Mouse (Mus musculus): ENCODE results near the gene Bcar3. TPM values are rescaled to one million over a fixed set of nuclear protein-coding genes. Genes with fewer than 3 reads are reported as not detected.

The Bcar3 gene
- total and polyA plus RNA-seq, 3 experiments = 47.4 to 61.2 (median 52.0) TPM

GRCm38 (mm10) chr3:122414868-122415267, 120.9 kb downstream of the Bcar3 start:
- no peaks in the 10 kb centered on the region for H3K36me3 ChIP-seq (replicated peaks in 1 of 2; ENCODE audit: control insufficient read depth in 1 of 2, insufficient read depth in 1 of 2, low read length in 1 of 2)
- no peaks in the 10 kb centered on the region for H3K27me3 ChIP-seq (replicated peaks)
- H3K4me2 ChIP-seq (ENCODE audit: insufficient read depth, low read depth, poor library complexity, severe bottlenecking) = no peak overlapping the region
- dilution Hi-C loops (cut with MboI; ENCODE audit: extremely low pct_ligation_motif_present, extremely low pct_unique_long_range_greater_than_20kb, low sequenced_read_pairs) = no loop called here
- peaks cover 5 to 44% of the 10 kb centered on the region in 2 experiments for H3K4me1 ChIP-seq (ENCODE audit: control insufficient read depth in 1 of 2, insufficient read depth in 2 of 2)
- no peak for DNase-seq (ENCODE audit: extremely low read depth)
- in situ Hi-C loops (cut with MboI; ENCODE audit: low pct_ligation_motif_present, low pct_unique_long_range_greater_than_20kb, low sequenced_read_pairs) = no loop called here
- no peak overlapping the region for H3K4me3 ChIP-seq (replicated peaks in 1 of 3; ENCODE audit: low read depth in 2 of 3, low read length in 2 of 3, poor library complexity in 1 of 3)
- H3K27ac ChIP-seq (ENCODE audit: insufficient read depth, low read depth) = no peak overlapping the region
- H3K9me3 ChIP-seq (replicated peaks; ENCODE audit: low read length) = no peaks in the 10 kb centered on the region
- no peak for TF ChIP-seq NELFE (IDR thresholded peaks at IDR 0.05; ENCODE audit: low read depth, low read length)
- H3K79me2 ChIP-seq (replicated peaks; ENCODE audit: control insufficient read depth, extremely low read depth, insufficient read depth, poor library complexity, severe bottlenecking) = peaks cover 4% of the 10 kb centered on the region; the same call in 1 of the 2 replicates
- H3K9ac ChIP-seq (ENCODE audit: insufficient read depth, low read depth) = no peak overlapping the region

DNA sequence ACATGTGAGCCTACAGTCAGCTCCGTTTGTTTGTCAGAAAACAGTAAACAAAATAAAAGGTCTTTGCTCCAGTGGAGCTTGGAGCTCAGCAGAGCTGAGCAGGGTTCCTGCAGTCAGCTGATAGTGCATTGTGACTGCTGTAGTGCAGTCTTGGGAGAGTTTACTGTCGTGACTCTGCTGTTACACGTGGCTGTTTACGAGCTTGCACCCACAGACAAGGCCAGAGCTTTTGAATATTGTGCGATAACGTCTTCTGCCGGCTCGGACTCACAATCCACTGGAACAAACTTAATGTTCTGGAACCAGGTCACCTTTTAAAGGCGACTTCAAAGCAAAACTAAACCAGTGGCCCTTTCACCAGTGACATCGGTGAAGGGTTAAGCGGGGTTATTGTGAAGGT, 123.5 kb downstream of the Bcar3 start:
- no peak overlapping the region; the same call in 1 of the 2 replicates for H3K9ac ChIP-seq (ENCODE audit: insufficient read depth, low read depth)
- no peak for TF ChIP-seq POLR2AphosphoS2 (IDR thresholded peaks at IDR 0.05; ENCODE audit: low read depth, low read length)
- no peak for TF ChIP-seq JUN (IDR thresholded peaks at IDR 0.05; ENCODE audit: insufficient read depth, low read depth, low read length)
- no peak for TF ChIP-seq MAFK (IDR thresholded peaks at IDR 0.05; ENCODE audit: insufficient replicate concordance, low read length)
- no peak for TF ChIP-seq MYC (IDR thresholded peaks at IDR 0.05; ENCODE audit: low read depth, low read length)
- TF ChIP-seq SIN3A (IDR thresholded peaks at IDR 0.05; ENCODE audit: low read length) = no peak
- no peak for TF ChIP-seq KAT2A (IDR thresholded peaks at IDR 0.05; ENCODE audit: insufficient replicate concordance, low read length)
- TF ChIP-seq USF2 (conservative IDR thresholded peaks at IDR 0.05; ENCODE audit: low read depth, low read length) = no peak
- TF ChIP-seq EP300 (IDR thresholded peaks at IDR 0.05; ENCODE audit: low read length) = no peak
- no peak for TF ChIP-seq PAX5 (IDR thresholded peaks at IDR 0.05; ENCODE audit: low read length)
- no peak for TF ChIP-seq MEF2A (IDR thresholded peaks at IDR 0.05; ENCODE audit: borderline replicate concordance, low read depth, low read length)
- TF ChIP-seq ZKSCAN1 (IDR thresholded peaks at IDR 0.05; ENCODE audit: borderline replicate concordance, low read depth, low read length) = no peak
- TF ChIP-seq JUND (conservative IDR thresholded peaks at IDR 0.05; ENCODE audit: low read depth, low read length) = no peak
- TF ChIP-seq CTCF (conservative IDR thresholded peaks at IDR 0.05 in 1 of 2, IDR thresholded peaks at IDR 0.05 in 1 of 2; ENCODE audit: low read depth in 2 of 2, low read length in 2 of 2) = no peak
- no peak for TF ChIP-seq HCFC1 (IDR thresholded peaks at IDR 0.05; ENCODE audit: low read depth, low read length)
- TF ChIP-seq GABPA (IDR thresholded peaks at IDR 0.05; ENCODE audit: insufficient replicate concordance, low read depth, low read length) = no peak
- TF ChIP-seq ZMIZ1 (IDR thresholded peaks at IDR 0.05; ENCODE audit: low read depth, low read length) = no peak
- no peak for TF ChIP-seq CHD2 (IDR thresholded peaks at IDR 0.05; ENCODE audit: low read length)
- no peak for TF ChIP-seq CHD1 (IDR thresholded peaks at IDR 0.05; ENCODE audit: low read depth, low read length)
- TF ChIP-seq TBP (conservative IDR thresholded peaks at IDR 0.05; ENCODE audit: low read depth, low read length) = no peak
- no peak for DNase-seq (ENCODE audit: extremely low read depth)
- peak overlapping the region; percentile 49 for H3K4me2 ChIP-seq (ENCODE audit: insufficient read depth, low read depth, poor library complexity, severe bottlenecking)
- in situ Hi-C loops (cut with MboI; ENCODE audit: low pct_ligation_motif_present, low pct_unique_long_range_greater_than_20kb, low sequenced_read_pairs) = no loop called here
- H3K9me3 ChIP-seq (replicated peaks; ENCODE audit: low read length) = no peaks in the 10 kb centered on the region
- dilution Hi-C loops (cut with MboI; ENCODE audit: extremely low pct_ligation_motif_present, extremely low pct_unique_long_range_greater_than_20kb, low sequenced_read_pairs) = no loop called here
- peaks cover 30% of the 10 kb centered on the region for H3K79me2 ChIP-seq (replicated peaks; ENCODE audit: control insufficient read depth, extremely low read depth, insufficient read depth, poor library complexity, severe bottlenecking)
- H3K36me3 ChIP-seq (replicated peaks in 1 of 2; ENCODE audit: control insufficient read depth in 1 of 2, insufficient read depth in 1 of 2, low read length in 1 of 2) = peaks cover 0 to 6% of the 10 kb centered on the region in 2 experiments
- H3K27me3 ChIP-seq (replicated peaks) = no peaks in the 10 kb centered on the region
- no peak overlapping the region for H3K27ac ChIP-seq (ENCODE audit: insufficient read depth, low read depth)
- no peak overlapping the region for H3K4me3 ChIP-seq (replicated peaks in 1 of 3; ENCODE audit: low read depth in 2 of 3, low read length in 2 of 3, poor library complexity in 1 of 3)
- H3K4me1 ChIP-seq (ENCODE audit: control insufficient read depth in 1 of 2, insufficient read depth in 2 of 2) = peaks cover 3 to 32% of the 10 kb centered on the region in 2 experiments; a peak in 3 of 4 replicates
